Mouse (Mus musculus) olfactory bulb, adult 2 months (tissue): ENCODE results near the gene Evl.

Experiments used
- CTCF ChIP-seq: fragments of 200-500 bp; IDR thresholded peaks from 2 replicates; pipeline ENCODE4 v1.5.1; 2012; ENCODE audit warnings: low read depth, mild to moderate bottlenecking, low read length, moderate library complexity; ENCODE audit not compliant: insufficient read depth
- POLR2A ChIP-seq: fragments of 200-500 bp; IDR thresholded peaks from 2 replicates; pipeline ENCODE4 v1.6.1; 2012; ENCODE audit warnings: mild to moderate bottlenecking, low read depth, low read length, moderate library complexity; ENCODE audit not compliant: insufficient read depth

- TF ChIP-seq POLR2A: no peak
- TF ChIP-seq CTCF: no peak
These were observed 139.1 kb downstream of the Evl start for GRCm38 (mm10) chr12:108693592-108693991.
